Mouse (Mus musculus): ENCODE measurements around the gene Pi4k2a. TPM values are rescaled to one million over a fixed set of nuclear protein-coding genes. Genes with fewer than 3 reads are reported as not detected.
A peak's percentile ranks its signal among the peaks of the same experiment; 100 is the strongest.

The Pi4k2a gene
- polyA plus RNA-seq, 1 experiment from 2014 or later: 9.7 TPM

GRCm38 (mm10) chr19:42146276-42147010 is 56.2 kb downstream of the Pi4k2a start:
- H3K4me2 ChIP-seq: peak overlapping the region; percentile 78; the same call in 1 of the 2 replicates
- peaks cover 52% of the 10 kb centered on the region for H3K27me3 ChIP-seq
- H3K4me3 ChIP-seq (replicated peaks): no peak overlapping the region
- H3K27ac ChIP-seq: peak overlapping the region; percentile 65; the same call in 1 of the 2 replicates
- DNase-seq (no peak), ATAC-seq (ENCODE audit: low read depth) (no peak)
- H3K9me3 ChIP-seq (replicated peaks): no peaks in the 10 kb centered on the region
- H3K9ac ChIP-seq: peak overlapping the region; percentile 73; the same call in 1 of the 2 replicates
- 79% methylated on average over 9 of the region's 9 CpGs for WGBS (ENCODE audit: insufficient replicate concordance)
- peaks cover 41% of the 10 kb centered on the region for H3K4me1 ChIP-seq (replicated peaks)
- 0 out of 2 replicates have a peak, but pooled peaks cover 2% of the 10 kb centered on the region for H3K36me3 ChIP-seq

GRCm38 (mm10) chr19:42147170-42147768 is 57.0 kb downstream of the Pi4k2a start, which contains the start of gene Marveld1:
Gene Marveld1 (plus strand): TSS chr19:42147400.
- Histone ChIP-seq H3K36me3 (0 out of 2 replicates have a peak, but pooled peaks cover 2% of the 10 kb centered on the region), H3K9ac (peak within 1 kb of the TSS; percentile 73), H3K27me3 (peaks cover 52% of the 10 kb centered on the region), H3K4me1 (replicated peaks) (peaks cover 46% of the 10 kb centered on the region), H3K27ac (peak within 1 kb of the TSS; percentile 65), H3K4me3 (replicated peaks) (peak within 1 kb of the TSS; percentile 65), H3K9me3 (replicated peaks) (no peaks in the 10 kb centered on the region), H3K4me2 (peak within 1 kb of the TSS; percentile 78)
- WGBS (ENCODE audit: insufficient replicate concordance): under 1% methylated on average over 35 of the region's 57 CpGs
- ATAC-seq (ENCODE audit: low read depth) (peak; percentile 44), DNase-seq (no peak)

GRCm38 (mm10) chr19:42147769-42148568 is 57.7 kb downstream of the Pi4k2a start:
- peak overlapping the region; percentile 73 for H3K9ac ChIP-seq
- WGBS (ENCODE audit: insufficient replicate concordance): 4% methylated on average over 63 of the region's 63 CpGs

GRCm38 (mm10) chr19:42148569-42148860 is 58.2 kb downstream of the Pi4k2a start:
- DNase-seq (no peak), ATAC-seq (ENCODE audit: low read depth) (0 out of 2 replicates have a peak, but pooled peaks have one; percentile 6)
- Histone ChIP-seq H3K4me2 (peak overlapping the region; percentile 78), H3K27me3 (peaks cover 52% of the 10 kb centered on the region), H3K9me3 (replicated peaks) (no peaks in the 10 kb centered on the region), H3K4me3 (replicated peaks) (peak overlapping the region; percentile 65), H3K9ac (peak overlapping the region; percentile 73), H3K36me3 (0 out of 2 replicates have a peak, but pooled peaks cover 2% of the 10 kb centered on the region), H3K27ac (no peak overlapping the region), H3K4me1 (replicated peaks) (peaks cover 46% of the 10 kb centered on the region)
- 39% methylated on average over 7 of the region's 7 CpGs for WGBS (ENCODE audit: insufficient replicate concordance)

More at GRCm38 (mm10) chr19:42147769-42148568, 57.7 kb downstream of the Pi4k2a start:
- H3K4me1 ChIP-seq (replicated peaks): peaks cover 46% of the 10 kb centered on the region
- DNase-seq (no peak), ATAC-seq (ENCODE audit: low read depth) (peak; percentile 27)
- H3K27ac ChIP-seq: peak overlapping the region; percentile 65
- H3K36me3 ChIP-seq: 0 out of 2 replicates have a peak, but pooled peaks cover 2% of the 10 kb centered on the region
- H3K4me3 ChIP-seq (replicated peaks): peak overlapping the region; percentile 65
- peak overlapping the region; percentile 78 for H3K4me2 ChIP-seq
- H3K27me3 ChIP-seq: peaks cover 52% of the 10 kb centered on the region
- H3K9me3 ChIP-seq (replicated peaks): no peaks in the 10 kb centered on the region

GRCm38 (mm10) chr19:42151990-42152389 is 61.7 kb downstream of the Pi4k2a start:
- peak; percentile 37 for ATAC-seq (ENCODE audit: low read depth)

GRCm38 (mm10) chr19:42157493-42158237 is 67.4 kb downstream of the Pi4k2a start:
- H3K27ac ChIP-seq: peak overlapping the region; percentile 19; the same call in 1 of the 2 replicates
- H3K36me3 ChIP-seq: no peaks in the 10 kb centered on the region
- H3K27me3 ChIP-seq: 0 out of 2 replicates have a peak, but pooled peaks cover 6% of the 10 kb centered on the region
- no peak overlapping the region for H3K9ac ChIP-seq
- peaks cover 18% of the 10 kb centered on the region for H3K4me1 ChIP-seq (replicated peaks)
- DNase-seq: no peak
- no peak overlapping the region for H3K4me3 ChIP-seq (replicated peaks)
- H3K4me2 ChIP-seq: no peak overlapping the region
- WGBS (ENCODE audit: insufficient replicate concordance): 37% methylated on average over 12 of the region's 12 CpGs
- no peak for ATAC-seq (ENCODE audit: low read depth)
- H3K9me3 ChIP-seq (replicated peaks): no peaks in the 10 kb centered on the region

More at GRCm38 (mm10) chr19:42151990-42152389, 61.7 kb downstream of the Pi4k2a start:
- H3K4me3 ChIP-seq (replicated peaks): no peak overlapping the region
- H3K9ac ChIP-seq: no peak overlapping the region
- no peak overlapping the region for H3K4me2 ChIP-seq
- H3K9me3 ChIP-seq (replicated peaks): no peaks in the 10 kb centered on the region
- H3K36me3 ChIP-seq: 0 out of 2 replicates have a peak, but pooled peaks cover 2% of the 10 kb centered on the region
- H3K27me3 ChIP-seq: peaks cover 36% of the 10 kb centered on the region
- peaks cover 39% of the 10 kb centered on the region for H3K4me1 ChIP-seq (replicated peaks)
- DNase-seq: peak; percentile 57
- 8% methylated on average over 6 of the region's 6 CpGs for WGBS (ENCODE audit: insufficient replicate concordance)
- no peak overlapping the region for H3K27ac ChIP-seq

- Histone ChIP-seq H3K4me3 (replicated peaks) (no peak overlapping the region), H3K27me3 (0 out of 2 replicates have a peak, but pooled peaks cover 6% of the 10 kb centered on the region), H3K9me3 (replicated peaks) (no peaks in the 10 kb centered on the region), H3K27ac (0 out of 2 replicates have a peak overlapping the region, but pooled peaks have one; percentile 19), H3K36me3 (no peaks in the 10 kb centered on the region), H3K4me1 (replicated peaks) (peaks cover 18% of the 10 kb centered on the region), H3K9ac (no peak overlapping the region), H3K4me2 (peak overlapping the region; percentile 3)
- DNase-seq (peak; percentile 37), ATAC-seq (ENCODE audit: low read depth) (peak; percentile 50; the same call in 1 of the 2 replicates)
- 20% methylated on average over 13 of the region's 13 CpGs for WGBS (ENCODE audit: insufficient replicate concordance)
Observed at GRCm38 (mm10) chr19:42158246-42159017, 68.2 kb downstream of the Pi4k2a start.

- peaks cover 33% of the 10 kb centered on the region for H3K27me3 ChIP-seq
- H3K36me3 ChIP-seq: no peaks in the 10 kb centered on the region
- no peak within 1 kb of the TSS for H3K4me3 ChIP-seq (replicated peaks)
- H3K9me3 ChIP-seq (replicated peaks): no peaks in the 10 kb centered on the region
- no peak within 1 kb of the TSS for H3K27ac ChIP-seq
- H3K9ac ChIP-seq: no peak within 1 kb of the TSS
- peaks cover 24% of the 10 kb centered on the region for H3K4me1 ChIP-seq (replicated peaks)
- WGBS (ENCODE audit: insufficient replicate concordance): 50% methylated on average over 5 of the region's 5 CpGs
- no peak within 1 kb of the TSS for H3K4me2 ChIP-seq
- ATAC-seq (ENCODE audit: low read depth): no peak
- DNase-seq: no peak
Observed at GRCm38 (mm10) chr19:42163764-42164163, 73.5 kb downstream of the Pi4k2a start, which contains the start of gene Zfyve27. Gene Zfyve27 (plus strand): TSS chr19:42163951.

GRCm38 (mm10) chr19:42164188-42164587 is 73.9 kb downstream of the Pi4k2a start:
- H3K27ac ChIP-seq: no peak overlapping the region
- H3K36me3 ChIP-seq: no peaks in the 10 kb centered on the region
- 57% methylated on average over 7 of the region's 7 CpGs for WGBS (ENCODE audit: insufficient replicate concordance)
- no peaks in the 10 kb centered on the region for H3K9me3 ChIP-seq (replicated peaks)
- H3K4me2 ChIP-seq: no peak overlapping the region
- ATAC-seq (ENCODE audit: low read depth): no peak
- peaks cover 24% of the 10 kb centered on the region for H3K4me1 ChIP-seq (replicated peaks)
- no peak overlapping the region for H3K9ac ChIP-seq
- no peak overlapping the region for H3K4me3 ChIP-seq (replicated peaks)
- no peak for DNase-seq
- peaks cover 37% of the 10 kb centered on the region for H3K27me3 ChIP-seq

- peak; percentile 60 for DNase-seq
- 3% methylated on average over 12 of the region's 12 CpGs for WGBS (ENCODE audit: insufficient replicate concordance)
- H3K27me3 ChIP-seq: peaks cover 39% of the 10 kb centered on the region
- no peak overlapping the region for H3K27ac ChIP-seq
- H3K9ac ChIP-seq: peak overlapping the region; percentile 45; the same call in 1 of the 2 replicates
- no peaks in the 10 kb centered on the region for H3K9me3 ChIP-seq (replicated peaks)
- no peaks in the 10 kb centered on the region for H3K36me3 ChIP-seq
- H3K4me2 ChIP-seq: peak overlapping the region; percentile 55
- H3K4me1 ChIP-seq (replicated peaks): peaks cover 35% of the 10 kb centered on the region
- H3K4me3 ChIP-seq (replicated peaks): peak overlapping the region; percentile 30
- ATAC-seq (ENCODE audit: low read depth): no peak
Observed at GRCm38 (mm10) chr19:42166130-42166529, 75.9 kb downstream of the Pi4k2a start.

Measured in liver, embryonic 13.5 days (tissue).